Mouse (Mus musculus): ENCODE results near the gene Gm3286.
"Not testable (repeated sequence)": the region's sequence is repeated elsewhere in the genome, so short reads cannot be mapped to it uniquely, and the experiment has no call there.

Gm3286 gene

GRCm38 (mm10) chr5:95510458-95510857, at the start of gene Gm3286:
Gm3286 (plus strand) TSS chr5:95510758.
- DNase-seq (ENCODE audit: extremely low read depth, low read depth): not testable (repeated sequence)

All from MEL-GATA-1-ER (cell line).